Mouse (Mus musculus) cortical plate, adult 2 months (tissue): ENCODE results near the gene Thrb. TPM values are rescaled to one million over a fixed set of nuclear protein-coding genes. Genes with fewer than 3 reads are reported as not detected.
A peak's percentile ranks its signal among the peaks of the same experiment; 100 is the strongest.

Source experiments
- H3K27ac ChIP-seq: fragments of 200-500 bp; 2 replicates; pipeline ENCODE4 v1.5.1; 2012; ENCODE audit warnings: low read length, control low read depth, inconsistent platforms; ENCODE audit not compliant: insufficient read depth
- H3K4me1 ChIP-seq: fragments of 200-500 bp; 2 replicates; pipeline ENCODE4 v1.6.1; 2011; ENCODE audit warnings: low read length; ENCODE audit not compliant: control insufficient read depth, insufficient read depth
- H3K4me3 ChIP-seq: fragments of 200-500 bp; 2 replicates; pipeline ENCODE4 v1.5.1; 2011; ENCODE audit warnings: mild to moderate bottlenecking, low read length, control low read depth; ENCODE audit not compliant: insufficient read depth
- CTCF ChIP-seq: fragments of 200-500 bp; IDR thresholded peaks from 2 replicates; pipeline ENCODE4 v1.5.1; 2011; ENCODE audit warnings: mild to moderate bottlenecking, control low read depth, low read length; ENCODE audit not compliant: insufficient read depth; ENCODE audit errors: extremely low read depth
- POLR2A ChIP-seq: fragments of 200-500 bp; IDR thresholded peaks from 2 replicates; pipeline ENCODE4 v1.6.1; 2011; ENCODE audit warnings: mild to moderate bottlenecking, low read length, control low read depth; ENCODE audit not compliant: insufficient read depth; ENCODE audit errors: extremely low read depth
- polyA plus RNA-seq: library from polyadenylated mRNA; depleted of rRNA; stranded (reverse); fragments of >200 nt; gene quantifications from 2 replicates; pipeline ENCODE4 v1.2.3, GENCODE M21; 2012; rRNA removed

Thrb gene
- 26.6 and 27.3 TPM in 2 replicates for polyA plus RNA-seq

- no peaks in the 10 kb centered on the region; the same call in 1 of the 2 replicates for H3K4me1 ChIP-seq
- H3K4me3 ChIP-seq = peak within 1 kb of the TSS; percentile 94
- H3K27ac ChIP-seq = peak within 1 kb of the TSS; percentile 99
- TF ChIP-seq POLR2A = no peak
- no peak for TF ChIP-seq CTCF
These were observed at the start of gene Thrb for GRCm38 (mm10) chr14:17659686-17660328. Thrb (plus strand) TSS chr14:17660261.

- Histone ChIP-seq H3K4me1 (peaks cover 1% of the 10 kb centered on the region; the same call in 1 of the 2 replicates), H3K4me3 (no peak overlapping the region), H3K27ac (no peak overlapping the region)
- TF ChIP-seq CTCF (no peak), POLR2A (no peak)
These were observed 38.4 kb upstream of the Thrb start for GRCm38 (mm10) chr14:17621671-17622070.

DNA sequence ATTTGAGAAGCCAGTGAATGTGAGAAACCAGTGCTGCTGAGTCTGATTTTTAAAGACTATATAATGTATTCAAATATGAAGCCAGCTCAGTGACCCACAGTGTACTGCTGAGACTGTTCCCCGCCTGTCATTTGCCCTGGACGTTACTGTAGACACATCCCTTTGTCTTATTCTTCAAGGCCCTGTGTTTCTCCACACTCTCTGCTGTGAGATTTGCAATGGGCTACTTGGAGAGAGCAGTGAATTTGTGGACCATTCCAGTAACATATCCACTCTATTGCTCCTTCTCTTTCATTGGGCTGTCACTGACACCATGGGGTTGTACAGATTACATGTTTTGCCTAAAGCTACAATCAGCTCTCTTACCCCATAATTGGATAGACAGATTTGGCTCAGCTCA, 36.1 kb upstream of the Thrb start:
- no peak overlapping the region for H3K27ac ChIP-seq
- peaks cover 1% of the 10 kb centered on the region; the same call in 1 of the 2 replicates for H3K4me1 ChIP-seq
- no peak overlapping the region for H3K4me3 ChIP-seq
- TF ChIP-seq CTCF (no peak), POLR2A (no peak)

GRCm38 (mm10) chr14:17629215-17629614, 30.8 kb upstream of the Thrb start:
- no peak for TF ChIP-seq CTCF
- no peak overlapping the region for H3K27ac ChIP-seq
- H3K4me3 ChIP-seq = no peak overlapping the region
- no peaks in the 10 kb centered on the region for H3K4me1 ChIP-seq

GRCm38 (mm10) chr14:17632887-17633522, 27.1 kb upstream of the Thrb start:
- TF ChIP-seq CTCF = no peak
- no peak for TF ChIP-seq POLR2A
- H3K4me3 ChIP-seq = no peak overlapping the region
- H3K27ac ChIP-seq = no peak overlapping the region

DNA sequence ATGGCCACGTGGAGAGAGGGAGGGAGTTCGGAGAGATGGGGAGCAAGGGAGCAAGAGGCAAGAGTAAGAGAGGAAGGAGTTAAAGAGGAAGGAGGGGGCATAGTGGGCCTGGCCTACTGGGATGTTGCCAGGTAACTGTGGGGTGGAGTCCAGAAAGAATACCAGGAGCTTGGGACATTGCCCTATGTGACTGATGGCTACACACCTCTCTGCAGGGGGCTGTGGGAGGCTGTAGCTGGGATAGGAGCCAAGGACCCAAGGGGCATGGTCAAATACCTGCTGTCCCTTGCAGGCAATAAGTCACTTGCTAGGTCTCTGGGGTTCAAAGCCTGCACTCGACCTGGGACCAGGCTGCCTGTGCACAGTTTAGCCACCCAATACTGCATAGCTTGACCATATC, 23.1 kb upstream of the Thrb start:
- no peak overlapping the region for H3K27ac ChIP-seq
- TF ChIP-seq CTCF (no peak), POLR2A (no peak)
- H3K4me3 ChIP-seq = no peak overlapping the region
- H3K4me1 ChIP-seq = no peaks in the 10 kb centered on the region

More at GRCm38 (mm10) chr14:17632887-17633522, 27.1 kb upstream of the Thrb start:
- H3K4me1 ChIP-seq = no peaks in the 10 kb centered on the region

DNA sequence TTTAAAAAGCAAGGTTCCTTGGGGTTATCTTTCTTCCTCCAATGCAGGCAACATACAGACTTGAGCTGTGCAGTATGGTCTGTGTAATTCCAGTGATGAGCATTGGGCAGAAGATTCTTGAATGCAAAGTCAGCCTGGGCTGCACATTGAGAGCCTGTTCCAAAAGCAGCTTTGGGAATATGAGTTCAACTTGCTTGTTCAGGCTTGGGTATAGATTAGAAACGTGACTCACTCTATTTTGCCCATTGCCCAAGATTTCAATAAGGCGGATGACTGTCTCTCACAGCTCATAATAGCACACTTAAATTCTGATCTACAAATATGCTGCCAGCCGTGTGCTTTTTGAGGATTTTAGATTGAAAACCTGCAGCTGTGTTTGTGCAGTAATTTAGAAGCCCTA, 18.3 kb upstream of the Thrb start:
- Histone ChIP-seq H3K27ac (no peak overlapping the region), H3K4me1 (no peaks in the 10 kb centered on the region), H3K4me3 (no peak overlapping the region)
- TF ChIP-seq POLR2A (no peak), CTCF (no peak)

DNA sequence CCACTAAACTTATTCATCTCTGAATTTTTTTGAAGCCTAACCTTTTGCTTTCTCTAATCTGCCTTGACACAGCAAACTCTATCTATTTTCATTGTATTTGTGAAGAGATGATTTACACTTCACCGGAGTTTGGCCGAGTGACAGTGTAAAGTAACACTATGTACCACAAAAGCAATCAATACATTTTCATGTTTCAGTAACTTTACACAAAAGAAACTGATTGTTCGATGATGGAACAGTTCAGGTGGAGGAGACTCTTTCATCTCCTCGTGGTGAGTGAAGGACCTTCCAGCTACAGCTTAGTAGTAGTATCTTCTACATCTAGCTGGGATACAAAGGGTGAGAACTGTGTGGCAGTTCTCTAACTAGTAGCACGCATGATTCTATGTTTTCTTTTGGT, 5.0 kb upstream of the Thrb start:
- Histone ChIP-seq H3K27ac (no peak overlapping the region), H3K4me3 (no peak overlapping the region), H3K4me1 (no peaks in the 10 kb centered on the region; the same call in 1 of the 2 replicates)
- TF ChIP-seq POLR2A (no peak), CTCF (no peak)

DNA sequence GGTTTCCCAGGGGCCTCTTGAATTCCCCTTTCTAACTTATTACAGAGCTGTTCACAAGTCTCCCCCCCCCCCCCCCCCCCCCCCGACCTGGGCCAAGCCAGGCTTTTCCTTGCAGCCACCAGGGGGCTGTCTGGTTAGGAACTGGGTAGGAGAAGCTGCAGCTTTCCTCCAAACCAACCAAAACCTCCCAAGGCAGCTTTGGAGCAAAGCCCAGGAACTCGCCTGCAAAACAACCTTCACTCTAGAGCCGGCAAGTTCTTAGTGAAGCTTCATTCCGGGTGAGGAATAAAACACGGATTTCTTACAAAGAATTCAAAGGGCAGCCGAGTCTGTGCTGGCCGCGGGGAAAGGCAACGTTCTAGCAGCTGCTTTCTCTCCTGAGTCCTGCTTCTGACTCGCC, 1.0 kb upstream of the Thrb start:
- Histone ChIP-seq H3K4me3 (peak overlapping the region; percentile 94), H3K27ac (no peak overlapping the region), H3K4me1 (no peaks in the 10 kb centered on the region; the same call in 1 of the 2 replicates)
- TF ChIP-seq POLR2A (0 out of 2 replicates have a peak, but pooled peaks have one; percentile 15), CTCF (peak; percentile 36)

- H3K4me1 ChIP-seq = no peaks in the 10 kb centered on the region; the same call in 1 of the 2 replicates
- H3K27ac ChIP-seq = peak overlapping the region; percentile 99
- TF ChIP-seq POLR2A (peak; percentile 3; the same call in 1 of the 2 replicates), CTCF (no peak)
- peak overlapping the region; percentile 94 for H3K4me3 ChIP-seq
These were observed 453 bp downstream of the Thrb start for GRCm38 (mm10) chr14:17660329-17661099.
